Mouse (Mus musculus): ENCODE results near the gene Clasrp. TPM values are rescaled to one million over a fixed set of nuclear protein-coding genes. Genes with fewer than 3 reads are reported as not detected.

Gene Clasrp
- total and polyA plus RNA-seq, 2 experiments from 2014 or later = 74.7 to 97.4 TPM

DNA sequence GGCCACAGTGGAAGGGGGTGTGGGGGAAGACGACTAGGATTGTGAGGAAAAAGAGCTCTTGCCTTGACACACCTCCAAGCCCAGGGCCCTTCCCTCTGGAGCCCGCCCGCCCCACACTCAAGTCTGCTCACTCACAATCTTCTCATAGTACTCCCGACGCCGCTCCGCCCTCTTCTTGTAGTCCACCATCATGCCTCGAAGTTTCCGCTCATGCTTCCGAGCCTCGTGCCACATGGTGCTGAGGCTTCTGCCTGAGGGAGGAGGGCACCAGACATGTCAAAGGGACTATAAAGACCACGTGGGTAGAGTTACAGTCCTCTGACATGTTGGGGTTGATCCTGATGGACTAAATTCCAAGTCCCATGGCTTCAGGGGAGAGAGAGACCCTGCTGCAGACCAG lies 1.2 kb downstream of the Clasrp start:
- Histone ChIP-seq H3K4me1 (ENCODE audit: insufficient read depth, low read length) (peaks cover 14% of the 10 kb centered on the region), H3K9me3 (ENCODE audit: low read length) (no peaks in the 10 kb centered on the region), H3K4me3 (ENCODE audit: low read depth, low read length) (peak overlapping the region; percentile 98; the same call in 1 of the 2 replicates), H3K27ac (ENCODE audit: low read depth, low read length) (peak overlapping the region; percentile 12; the same call in 1 of the 2 replicates), H3K9ac (replicated peaks; ENCODE audit: low read length, poor library complexity, severe bottlenecking) (peak overlapping the region; percentile 100; the same call in 1 of the 2 replicates), H3K27me3 (ENCODE audit: insufficient read depth, low read length) (no peaks in the 10 kb centered on the region), H3K36me3 (ENCODE audit: insufficient read depth, low read length) (peaks cover 29% of the 10 kb centered on the region; the same call in 1 of the 2 replicates), H3K4me2 (ENCODE audit: low read depth, low read length, poor library complexity, severe bottlenecking) (peak overlapping the region; percentile 93)
- WGBS = 87% methylated on average over 12 of the region's 12 CpGs
- ATAC-seq (ENCODE audit: low FRiP score) (no peak), DNase-seq (ENCODE audit: low spot score) (no peak)
- no peak for TF ChIP-seq CTCF (IDR thresholded peaks at IDR 0.05)

GRCm38 (mm10) chr7:19600562-19600961 lies 3.7 kb downstream of the Clasrp start:
- H3K36me3 ChIP-seq (ENCODE audit: insufficient read depth, low read length) = peaks cover 36% of the 10 kb centered on the region; the same call in 1 of the 2 replicates
- TF ChIP-seq CTCF (IDR thresholded peaks at IDR 0.05) = no peak
- 41% methylated on average over 5 of the region's 5 CpGs for WGBS
- DNase-seq (ENCODE audit: low spot score) (peak; percentile 89), ATAC-seq (ENCODE audit: low FRiP score) (peak; percentile 63)
- H3K4me3 ChIP-seq (ENCODE audit: low read depth, low read length) = no peak overlapping the region
- H3K27me3 ChIP-seq (ENCODE audit: insufficient read depth, low read length) = no peaks in the 10 kb centered on the region
- H3K9ac ChIP-seq (replicated peaks; ENCODE audit: low read length, poor library complexity, severe bottlenecking) = no peak overlapping the region
- peak overlapping the region; percentile 65 for H3K27ac ChIP-seq (ENCODE audit: low read depth, low read length)
- no peak overlapping the region for H3K4me2 ChIP-seq (ENCODE audit: low read depth, low read length, poor library complexity, severe bottlenecking)
- H3K9me3 ChIP-seq (ENCODE audit: low read length) = no peaks in the 10 kb centered on the region
- H3K4me1 ChIP-seq (ENCODE audit: insufficient read depth, low read length) = peaks cover 14% of the 10 kb centered on the region

GRCm38 (mm10) chr7:19593061-19593730 lies 11.1 kb downstream of the Clasrp start:
- peaks cover 75% of the 10 kb centered on the region for H3K36me3 ChIP-seq (ENCODE audit: insufficient read depth, low read length)
- H3K27ac ChIP-seq (ENCODE audit: low read depth, low read length) = no peak overlapping the region
- no peaks in the 10 kb centered on the region for H3K4me1 ChIP-seq (ENCODE audit: insufficient read depth, low read length)
- DNase-seq (ENCODE audit: low spot score) (no peak), ATAC-seq (ENCODE audit: low FRiP score) (no peak)
- H3K4me3 ChIP-seq (ENCODE audit: low read depth, low read length) = no peak overlapping the region
- WGBS = 92% methylated on average over 10 of the region's 10 CpGs
- H3K9me3 ChIP-seq (ENCODE audit: low read length) = no peaks in the 10 kb centered on the region
- H3K4me2 ChIP-seq (ENCODE audit: low read depth, low read length, poor library complexity, severe bottlenecking) = no peak overlapping the region
- TF ChIP-seq CTCF (IDR thresholded peaks at IDR 0.05) = no peak
- no peaks in the 10 kb centered on the region for H3K27me3 ChIP-seq (ENCODE audit: insufficient read depth, low read length)
- H3K9ac ChIP-seq (replicated peaks; ENCODE audit: low read length, poor library complexity, severe bottlenecking) = no peak overlapping the region

- Histone ChIP-seq H3K4me3 (ENCODE audit: low read depth, low read length) (no peak overlapping the region), H3K4me2 (ENCODE audit: low read depth, low read length, poor library complexity, severe bottlenecking) (no peak overlapping the region), H3K27ac (ENCODE audit: low read depth, low read length) (0 out of 2 replicates have a peak overlapping the region, but pooled peaks have one; percentile 38), H3K4me1 (ENCODE audit: insufficient read depth, low read length) (no peaks in the 10 kb centered on the region), H3K27me3 (ENCODE audit: insufficient read depth, low read length) (no peaks in the 10 kb centered on the region), H3K9me3 (ENCODE audit: low read length) (no peaks in the 10 kb centered on the region), H3K36me3 (ENCODE audit: insufficient read depth, low read length) (peaks cover 85% of the 10 kb centered on the region), H3K9ac (replicated peaks; ENCODE audit: low read length, poor library complexity, severe bottlenecking) (no peak overlapping the region)
- TF ChIP-seq CTCF (IDR thresholded peaks at IDR 0.05) = peak; percentile 93
- 46% methylated on average over 3 of the region's 3 CpGs for WGBS
- ATAC-seq (ENCODE audit: low FRiP score) (peak; percentile 65), DNase-seq (ENCODE audit: low spot score) (peak; percentile 93)
Observed at GRCm38 (mm10) chr7:19589917-19590316, 14.4 kb downstream of the Clasrp start.

GRCm38 (mm10) chr7:19589207-19589606 lies 15.1 kb downstream of the Clasrp start:
- WGBS = 56% methylated on average over 3 of the region's 3 CpGs
- H3K4me3 ChIP-seq (ENCODE audit: low read depth, low read length) = no peak overlapping the region
- H3K27ac ChIP-seq (ENCODE audit: low read depth, low read length) = no peak overlapping the region
- H3K9me3 ChIP-seq (ENCODE audit: low read length) = no peaks in the 10 kb centered on the region
- peaks cover 88% of the 10 kb centered on the region for H3K36me3 ChIP-seq (ENCODE audit: insufficient read depth, low read length)
- H3K9ac ChIP-seq (replicated peaks; ENCODE audit: low read length, poor library complexity, severe bottlenecking) = no peak overlapping the region
- ATAC-seq (ENCODE audit: low FRiP score) (no peak), DNase-seq (ENCODE audit: low spot score) (peak; percentile 52)
- no peaks in the 10 kb centered on the region for H3K4me1 ChIP-seq (ENCODE audit: insufficient read depth, low read length)
- no peaks in the 10 kb centered on the region for H3K27me3 ChIP-seq (ENCODE audit: insufficient read depth, low read length)
- TF ChIP-seq CTCF (IDR thresholded peaks at IDR 0.05) = peak; percentile 81
- H3K4me2 ChIP-seq (ENCODE audit: low read depth, low read length, poor library complexity, severe bottlenecking) = no peak overlapping the region

DNA sequence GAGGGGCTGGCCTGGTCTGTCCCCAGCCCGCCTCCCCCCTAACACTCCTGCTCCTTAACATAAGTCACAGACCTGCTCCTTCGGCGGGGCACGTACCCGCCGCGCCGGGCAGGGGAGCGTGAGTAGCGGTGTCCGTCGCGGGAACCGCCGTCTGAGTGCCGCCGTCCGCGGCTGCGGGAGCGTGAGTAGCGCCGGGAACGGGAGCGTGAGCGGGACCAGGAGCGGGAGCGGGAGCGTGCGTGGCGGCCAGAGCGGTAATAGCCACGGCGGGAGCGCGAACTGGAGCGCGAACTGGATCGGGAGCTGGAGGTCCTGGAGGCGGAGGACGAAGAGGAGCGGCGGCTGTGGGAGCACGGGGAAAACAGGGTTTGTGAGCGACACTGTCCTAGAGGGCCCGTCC lies 18.0 kb downstream of the Clasrp start:
- WGBS = 85% methylated on average over 46 of the region's 46 CpGs
- H3K36me3 ChIP-seq (ENCODE audit: insufficient read depth, low read length) = peaks cover 81% of the 10 kb centered on the region
- H3K9me3 ChIP-seq (ENCODE audit: low read length) = no peaks in the 10 kb centered on the region
- no peaks in the 10 kb centered on the region for H3K4me1 ChIP-seq (ENCODE audit: insufficient read depth, low read length)
- no peak for DNase-seq (ENCODE audit: low spot score)
- no peak overlapping the region for H3K9ac ChIP-seq (replicated peaks; ENCODE audit: low read length, poor library complexity, severe bottlenecking)
- no peak for TF ChIP-seq CTCF (IDR thresholded peaks at IDR 0.05)
- no peak overlapping the region for H3K4me2 ChIP-seq (ENCODE audit: low read depth, low read length, poor library complexity, severe bottlenecking)
- no peak overlapping the region for H3K4me3 ChIP-seq (ENCODE audit: low read depth, low read length)
- H3K27ac ChIP-seq (ENCODE audit: low read depth, low read length) = no peak overlapping the region
- H3K27me3 ChIP-seq (ENCODE audit: insufficient read depth, low read length) = no peaks in the 10 kb centered on the region
- no peak for ATAC-seq (ENCODE audit: low FRiP score)

Measured in midbrain, postnatal 0 days (tissue).